Mouse (Mus musculus) kidney, adult 2 months (tissue): ENCODE measurements at regions not wholly inside any gene's neighbourhood (a gene's known extent, or its start where the extent isn't known, plus 50 kb on each side); places are given as distances from the start of the nearest gene placed in this dataset.
A peak's percentile ranks its signal among the peaks of the same experiment; 100 is the strongest.

ENCODE experiments used
- DNase-seq: peaks from one replicate; pipeline ENCODE4 v3.0.0; 2021
- H3K27ac ChIP-seq: fragments of 200-500 bp; 2 replicates; pipeline ENCODE4 v1.5.1; 2012; ENCODE audit warnings: low read depth, low read length, control low read depth, inconsistent platforms; ENCODE audit not compliant: insufficient read depth
- H3K27me3 ChIP-seq: fragments of 200-500 bp; replicated peaks from 2 replicates; pipeline ENCODE4 v1.6.1; 2012; ENCODE audit warnings: mild to moderate bottlenecking, moderate library complexity, low read length, inconsistent platforms; ENCODE audit not compliant: control insufficient read depth, insufficient read depth
- H3K36me3 ChIP-seq: fragments of 200-500 bp; 2 replicates; pipeline ENCODE4 v1.6.1; 2012; ENCODE audit warnings: mild to moderate bottlenecking, moderate library complexity, low read length, inconsistent platforms; ENCODE audit not compliant: control insufficient read depth, insufficient read depth
- H3K4me1 ChIP-seq: fragments of 200-500 bp; 2 replicates; pipeline ENCODE4 v1.6.1; 2011; ENCODE audit warnings: low read length; ENCODE audit not compliant: control insufficient read depth, insufficient read depth
- H3K4me3 ChIP-seq: fragments of 200-500 bp; 2 replicates; pipeline ENCODE4 v1.5.1; 2011; ENCODE audit warnings: mild to moderate bottlenecking, low read depth, low read length, control low read depth; ENCODE audit not compliant: insufficient read depth
- CTCF ChIP-seq: fragments of 200-500 bp; conservative IDR thresholded peaks from 2 replicates; pipeline ENCODE4 v1.5.1; 2011; ENCODE audit warnings: low read depth, mild to moderate bottlenecking, control low read depth, low read length, moderate library complexity, mixed read lengths; ENCODE audit not compliant: insufficient read depth, insufficient read length
- POLR2A ChIP-seq: fragments of 200-500 bp; IDR thresholded peaks from one replicate; pipeline ENCODE4 v1.6.1; 2011; ENCODE audit warnings: low read depth, low read length, control low read depth
- WGBS: fragments of 180-500 bp; shearing (Covaris S2); methylation state at CpG from one replicate; pipeline ENCODE4 v1.1.7; 2018; 5-methylcytosine and 5-hydroxymethylcytosine counted together

DNA sequence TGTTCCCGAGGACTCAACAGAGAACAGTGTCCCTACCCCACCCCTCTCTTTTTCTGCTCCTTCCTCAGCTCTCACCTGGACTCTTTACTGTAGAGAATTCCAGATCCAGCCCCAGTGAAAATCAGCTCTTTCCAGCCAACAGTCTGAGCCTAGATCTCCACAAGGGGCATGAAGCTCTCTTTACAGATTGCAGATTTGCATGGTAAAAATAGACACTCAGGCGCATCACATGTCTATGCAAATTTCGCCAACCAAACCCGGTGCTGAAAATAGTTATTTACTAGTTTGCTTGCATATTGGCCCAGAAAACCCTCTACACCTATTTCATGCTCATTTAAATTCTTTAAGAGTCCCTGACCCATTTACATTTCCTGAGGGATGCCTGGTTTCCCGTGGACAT lies 295.8 kb downstream of the Maf start:
- no peaks in the 10 kb centered on the region for H3K4me1 ChIP-seq
- no peaks in the 10 kb centered on the region for H3K36me3 ChIP-seq
- H3K27ac ChIP-seq, result no peak overlapping the region
- no peak for DNase-seq
- 82% methylated on average over 5 of the region's 5 CpGs for WGBS
- H3K27me3 ChIP-seq, result no peaks in the 10 kb centered on the region
- no peak for TF ChIP-seq POLR2A
- no peak for TF ChIP-seq CTCF
- H3K4me3 ChIP-seq, result no peak overlapping the region

DNA sequence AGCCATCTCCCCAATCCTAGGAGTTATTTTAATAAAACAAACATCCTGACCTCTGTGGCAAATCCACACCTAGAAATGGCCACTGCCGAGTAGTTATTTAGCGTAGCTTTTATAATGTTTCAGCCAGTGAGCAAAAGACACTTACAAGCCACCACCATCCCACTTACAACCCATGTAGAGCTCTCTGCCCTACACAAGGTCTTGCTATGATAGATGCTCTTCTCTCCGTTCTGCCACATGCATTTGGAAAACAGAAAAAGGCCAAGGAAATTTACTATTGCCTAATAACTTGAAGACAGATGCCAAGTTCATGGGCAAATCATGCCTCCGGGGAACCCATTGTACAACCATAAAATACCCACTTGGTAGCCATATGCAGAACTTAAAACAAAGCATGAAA lies 296.5 kb downstream of the Maf start:
- Histone ChIP-seq H3K36me3 (no peaks in the 10 kb centered on the region), H3K4me3 (no peak overlapping the region), H3K4me1 (no peaks in the 10 kb centered on the region), H3K27ac (no peak overlapping the region), H3K27me3 (no peaks in the 10 kb centered on the region)
- DNase-seq, result no peak
- no peak for TF ChIP-seq CTCF
- no peak for TF ChIP-seq POLR2A
- WGBS, result 96% methylated on average over 4 of the region's 4 CpGs

DNA sequence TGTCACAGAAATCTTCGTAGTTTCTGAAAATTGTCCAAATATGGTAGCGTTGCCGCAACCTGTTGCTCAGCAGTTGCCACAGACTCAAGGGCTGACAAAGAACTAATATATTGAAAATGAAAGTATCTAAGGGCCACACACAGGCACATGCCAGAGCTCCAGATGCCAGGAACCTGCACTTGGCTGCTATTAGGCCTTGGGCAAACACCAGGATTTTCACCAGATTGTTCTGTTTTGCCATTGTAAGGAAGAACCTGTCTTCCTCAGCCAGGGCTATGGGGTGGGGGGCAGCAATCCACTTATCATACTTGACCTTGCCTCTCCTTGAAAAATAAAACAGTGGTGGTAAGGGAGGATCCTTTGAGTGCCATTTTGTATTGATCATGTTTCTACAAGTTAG lies 297.4 kb downstream of the Maf start:
- H3K27me3 ChIP-seq, result no peaks in the 10 kb centered on the region
- no peaks in the 10 kb centered on the region for H3K4me1 ChIP-seq
- no peak for DNase-seq
- 94% methylated on average over 3 of the region's 3 CpGs for WGBS
- H3K36me3 ChIP-seq, result no peaks in the 10 kb centered on the region
- no peak for TF ChIP-seq CTCF
- no peak overlapping the region for H3K4me3 ChIP-seq
- H3K27ac ChIP-seq, result no peak overlapping the region

DNA sequence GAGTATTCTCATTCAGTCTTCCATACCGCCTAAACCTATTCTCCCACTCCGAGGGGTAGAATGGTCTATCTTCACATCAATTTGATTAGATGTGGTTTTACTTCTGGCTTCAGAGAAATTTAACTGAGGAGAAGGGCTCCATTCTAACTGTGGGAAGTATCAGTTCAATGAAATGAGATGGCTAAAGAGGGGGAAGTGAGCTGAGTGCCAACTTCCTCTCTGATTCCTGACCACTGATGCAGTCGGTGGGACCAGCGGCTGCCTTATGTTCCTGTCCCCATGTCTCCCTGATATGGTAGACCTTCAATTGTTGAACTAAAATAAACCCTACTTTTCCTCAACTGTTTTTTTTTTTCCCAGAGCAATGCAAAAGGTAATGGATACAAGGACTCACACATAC lies 300.1 kb downstream of the Maf start:
- DNase-seq, result no peak
- Histone ChIP-seq H3K27me3 (no peaks in the 10 kb centered on the region), H3K4me1 (no peaks in the 10 kb centered on the region), H3K4me3 (no peak overlapping the region), H3K36me3 (no peaks in the 10 kb centered on the region), H3K27ac (no peak overlapping the region)
- 87% methylated on average over 4 of the region's 4 CpGs for WGBS
- TF ChIP-seq CTCF, result no peak
- no peak for TF ChIP-seq POLR2A

DNA sequence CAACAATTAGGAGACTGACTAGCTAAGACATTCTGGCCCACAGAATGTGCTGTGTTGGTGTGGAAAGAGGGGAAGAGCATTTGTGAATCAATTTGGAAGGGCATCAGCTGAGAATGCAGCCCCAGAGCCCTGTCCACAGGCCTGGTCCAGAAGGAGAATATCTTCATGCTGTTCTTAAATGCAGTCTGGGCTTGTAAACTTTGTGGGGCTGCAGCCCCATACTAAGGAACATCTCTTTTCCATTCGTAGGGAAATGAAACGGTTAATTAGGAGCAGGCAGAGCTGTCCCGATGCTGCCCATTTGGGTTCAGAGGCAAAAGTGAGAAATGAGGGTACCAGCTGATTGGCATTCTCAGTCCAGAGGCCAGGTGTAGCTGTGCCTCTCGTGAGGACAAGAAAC lies 304.0 kb downstream of the Maf start:
- H3K27ac ChIP-seq, result no peak overlapping the region
- DNase-seq, result no peak
- 77% methylated on average over 4 of the region's 4 CpGs for WGBS
- H3K27me3 ChIP-seq, result no peaks in the 10 kb centered on the region
- H3K36me3 ChIP-seq, result no peaks in the 10 kb centered on the region
- no peak for TF ChIP-seq POLR2A
- TF ChIP-seq CTCF, result no peak
- H3K4me1 ChIP-seq, result no peaks in the 10 kb centered on the region
- no peak overlapping the region for H3K4me3 ChIP-seq

DNA sequence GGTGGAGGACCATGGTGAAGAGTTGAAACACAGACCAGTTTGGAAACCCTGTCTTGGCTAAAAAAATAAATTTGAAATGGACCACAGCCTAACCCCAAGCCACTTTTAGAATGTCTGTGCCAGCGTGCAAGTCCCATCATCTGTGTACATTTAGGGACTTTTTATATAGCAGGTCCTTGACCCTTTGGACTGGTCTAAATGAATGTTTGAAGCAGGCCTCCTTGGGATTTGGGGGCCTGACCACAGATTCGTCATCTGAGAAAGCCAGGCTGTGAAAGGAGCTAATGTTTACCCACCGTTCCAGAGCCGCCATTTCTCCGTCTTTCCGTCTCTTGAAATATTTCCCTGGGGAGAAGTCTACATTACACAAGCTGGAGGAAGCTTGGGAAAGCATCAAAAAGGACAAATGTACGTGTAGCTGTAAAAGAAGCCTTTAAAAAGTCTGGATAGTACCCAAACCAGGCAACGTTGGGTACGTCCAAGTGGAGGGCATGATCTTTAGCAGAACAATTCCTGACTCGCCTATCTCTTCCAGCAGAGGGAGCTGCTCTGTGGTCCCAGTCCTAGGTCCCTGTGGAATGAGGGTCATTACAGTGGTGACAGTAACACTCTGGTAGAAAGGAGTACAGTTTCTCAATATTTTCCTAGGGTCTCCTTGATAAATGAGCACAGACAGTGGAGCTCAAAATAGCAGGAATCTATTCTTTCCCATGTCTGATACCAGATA lies 305.0 kb downstream of the Maf start:
- H3K36me3 ChIP-seq, result no peaks in the 10 kb centered on the region
- peak; percentile 65 for TF ChIP-seq CTCF
- TF ChIP-seq POLR2A, result no peak
- H3K27me3 ChIP-seq, result no peaks in the 10 kb centered on the region
- WGBS, result 64% methylated on average over 10 of the region's 10 CpGs
- no peak overlapping the region for H3K27ac ChIP-seq
- H3K4me3 ChIP-seq, result no peak overlapping the region
- no peaks in the 10 kb centered on the region for H3K4me1 ChIP-seq
- peak; percentile 41 for DNase-seq
